Mouse (Mus musculus) heart, postnatal 0 days (tissue): ENCODE measurements at regions not wholly inside any gene's neighbourhood (a gene's known extent, or its start where the extent isn't known, plus 50 kb on each side); places are given as distances from the start of the nearest gene placed in this dataset.
"Not testable (repeated sequence)": the region's sequence is repeated elsewhere in the genome, so short reads cannot be mapped to it uniquely, and the experiment has no call there.

Experiments used
- CTCF ChIP-seq: IDR thresholded peaks from 2 replicates; pipeline ENCODE4 v1.5.1; 2016; ENCODE audit warnings: antibody characterized with exemption, control low read depth, low read depth
- EP300 ChIP-seq: IDR thresholded peaks from 2 replicates; pipeline ENCODE4 v1.6.1; 2016; ENCODE audit warnings: antibody characterized with exemption, low read depth

DNA sequence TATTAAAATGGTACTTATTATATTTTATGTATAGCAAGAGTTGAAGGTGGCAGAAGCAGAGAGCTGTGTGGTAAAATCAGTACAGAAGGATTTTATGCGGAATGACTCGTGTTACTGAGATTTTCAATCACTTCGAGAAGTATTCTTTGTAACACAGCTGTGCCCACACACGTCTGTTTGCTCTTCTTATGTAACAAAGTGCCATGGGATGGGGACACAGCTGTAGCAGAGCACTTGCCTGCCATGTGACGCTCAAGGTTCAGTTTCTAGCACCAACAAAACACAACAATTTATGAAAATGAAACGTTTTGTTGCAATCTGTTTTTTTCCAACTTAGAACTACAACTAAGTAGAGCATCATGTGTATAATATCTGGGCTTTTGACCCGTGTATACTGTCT is 149.0 kb downstream of the Stard3nl start:
- not testable (repeated sequence) for TF ChIP-seq CTCF, EP300
